Mouse (Mus musculus): ENCODE data around the gene Lingo1.

DNA sequence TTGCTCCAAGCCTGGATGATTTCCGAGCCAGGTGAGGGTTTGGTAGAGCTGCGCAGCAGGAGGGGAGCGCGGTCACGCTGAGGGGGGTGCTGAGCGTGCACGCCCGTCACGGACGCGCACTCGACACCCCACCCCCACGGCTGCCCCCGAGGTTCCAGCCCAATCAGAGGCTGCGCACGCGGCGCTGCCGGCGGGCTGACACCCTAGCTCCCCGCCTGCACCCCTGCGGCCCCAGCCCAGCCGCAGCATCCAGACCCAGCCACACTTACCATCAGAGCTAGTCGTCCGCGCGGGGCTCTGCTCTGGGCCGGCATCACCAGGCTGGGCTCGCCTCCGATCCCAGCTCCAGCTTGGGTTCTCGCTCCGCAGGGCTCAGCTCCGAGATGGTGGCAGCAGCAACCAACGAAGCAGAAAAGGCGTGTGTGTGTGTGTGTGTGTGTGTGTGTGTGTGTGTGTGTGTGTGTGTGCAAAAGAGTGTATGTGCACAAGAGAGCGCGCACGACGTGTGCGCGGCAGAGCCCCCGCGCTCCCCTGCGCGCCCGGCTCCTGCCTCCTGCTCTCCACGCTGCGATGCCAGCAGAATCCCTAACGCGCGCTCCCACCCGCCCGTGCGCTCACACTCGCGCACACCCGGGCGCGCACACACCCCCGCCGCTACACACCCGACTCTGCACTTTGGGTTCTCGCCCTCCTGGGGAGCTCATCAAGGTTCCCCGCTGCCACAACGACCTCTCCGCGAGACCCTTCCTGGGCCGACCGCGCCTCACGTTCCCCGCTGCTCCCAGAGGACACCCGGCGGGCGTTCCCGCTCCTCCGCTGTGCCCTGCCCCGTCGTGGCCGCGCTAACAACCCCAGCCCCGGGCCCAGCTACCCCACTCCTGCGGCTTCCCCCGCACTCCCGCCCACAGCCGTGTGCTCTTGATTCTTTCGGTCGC, at the start of gene Lingo1:
- TF ChIP-seq CTCF (IDR thresholded peaks at IDR 0.05; ENCODE audit: extremely low read depth, insufficient read depth, insufficient read length, insufficient replicate concordance) = no peak
- no peak for TF ChIP-seq POLR2A (IDR thresholded peaks at IDR 0.05; ENCODE audit: low read depth, low read length)

All from spleen, adult 2 months (tissue).